Mouse (Mus musculus): Measurements from ENCODE around the gene Sema3f.

Sema3f gene

GRCm38 (mm10) chr9:107688939-107689338, 21.3 kb downstream of the Sema3f start:
- no peak for DNase-seq

DNA sequence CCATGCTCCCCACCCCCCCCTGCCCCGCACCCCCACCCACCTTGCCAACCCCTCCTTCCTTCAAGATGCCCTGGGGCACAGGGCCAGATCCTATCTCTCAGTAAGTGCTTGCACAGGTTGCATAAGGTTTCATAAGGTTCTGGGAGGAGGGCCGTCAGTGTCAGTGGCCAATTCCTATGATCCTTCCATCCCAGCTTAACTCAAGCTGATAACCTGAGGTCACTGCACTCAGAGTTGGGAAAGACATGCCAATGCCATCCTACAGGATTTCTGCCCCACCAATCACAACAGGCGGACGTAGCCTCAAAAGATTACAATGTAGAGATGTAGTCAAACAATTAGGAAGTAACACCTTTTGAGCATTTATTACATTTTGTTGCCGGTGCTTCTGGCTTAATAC, 21.9 kb downstream of the Sema3f start:
- no peak for DNase-seq

GRCm38 (mm10) chr9:107685231-107685981, 24.9 kb downstream of the Sema3f start:
- DNase-seq = no peak

DNA sequence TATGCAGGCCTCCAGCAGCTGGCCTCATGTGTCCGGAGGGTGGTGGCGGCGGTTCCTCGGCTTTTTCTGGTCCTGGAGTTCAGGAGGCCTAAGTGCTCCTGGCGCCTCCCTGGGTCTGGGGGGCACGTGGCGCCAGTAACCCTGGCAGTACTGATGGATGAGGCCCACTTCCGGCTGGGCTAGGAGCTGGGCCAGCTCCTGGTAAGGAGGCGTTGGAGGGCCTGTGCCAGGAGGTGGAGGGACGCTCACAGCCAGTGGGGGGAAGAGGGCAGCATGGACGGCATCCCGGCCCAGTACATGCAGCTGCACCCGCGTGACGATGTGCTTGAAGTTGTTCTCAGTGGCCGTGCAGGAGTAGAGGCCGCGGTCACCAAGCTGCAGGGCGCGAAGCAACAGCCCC, 27.9 kb downstream of the Sema3f start:
- no peak for DNase-seq

GRCm38 (mm10) chr9:107679501-107679900, 30.8 kb downstream of the Sema3f start, which contains the start of gene Gnat1:
TSS of gene Gnat1 (minus strand) at chr9:107679712.
- no peak for DNase-seq

DNA sequence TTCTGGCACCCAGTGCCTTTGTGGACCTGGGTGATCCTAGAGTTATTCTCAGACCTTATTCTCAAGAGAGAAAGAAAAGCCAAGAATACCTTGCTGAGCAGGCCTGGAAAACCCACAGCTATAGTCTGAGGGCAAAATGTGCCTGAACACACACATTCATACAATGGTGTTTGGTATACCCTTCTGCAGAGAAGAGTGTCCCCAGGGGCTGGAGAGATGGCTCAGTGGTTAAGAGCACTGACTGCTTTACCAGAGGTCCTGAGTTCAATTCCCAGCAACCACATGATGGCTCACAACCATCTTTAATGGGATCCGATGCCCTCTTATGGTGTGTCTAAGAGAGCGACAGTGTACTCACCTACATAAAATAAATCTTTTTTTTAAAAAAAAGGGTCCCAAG, 31.4 kb downstream of the Sema3f start:
- no peak for DNase-seq

GRCm38 (mm10) chr9:107677819-107678526, 32.3 kb downstream of the Sema3f start:
- DNase-seq = peak; percentile 73

DNA sequence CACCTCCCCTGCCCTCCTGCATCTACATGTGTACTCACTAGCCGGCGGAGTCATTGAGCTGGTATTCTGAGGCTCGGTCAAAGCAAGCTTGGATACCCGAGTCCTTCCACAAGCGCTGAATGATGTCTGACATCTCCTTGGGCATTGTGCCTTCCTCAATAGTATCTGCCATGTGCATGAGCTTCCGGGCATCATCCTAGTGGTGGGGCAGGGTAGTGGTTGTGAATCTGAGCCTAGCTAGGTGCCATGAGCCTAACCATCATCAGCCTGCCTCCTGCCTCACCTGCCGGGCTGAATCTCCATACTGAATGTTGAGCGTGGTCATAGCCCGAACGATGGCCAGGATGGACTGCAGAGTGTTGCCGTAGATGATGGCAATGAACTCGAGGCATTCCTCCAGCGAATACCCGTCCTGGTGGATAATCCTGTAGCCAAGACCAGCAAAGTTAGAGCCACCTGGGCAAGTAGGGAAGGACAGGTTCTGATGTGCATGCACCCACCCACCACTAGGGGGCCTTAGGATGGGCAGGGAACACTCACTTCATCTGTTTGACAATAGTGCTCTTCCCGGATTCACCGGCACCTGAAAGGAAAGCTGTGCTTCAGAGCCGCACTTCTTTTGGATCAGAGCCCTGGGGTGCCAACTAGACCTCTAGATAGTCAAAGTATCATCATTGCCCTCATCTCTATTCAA, 33.0 kb downstream of the Sema3f start:
- no peak for DNase-seq

- DNase-seq = no peak
Measured at GRCm38 (mm10) chr9:107676302-107676701, 34.0 kb downstream of the Sema3f start.

DNA sequence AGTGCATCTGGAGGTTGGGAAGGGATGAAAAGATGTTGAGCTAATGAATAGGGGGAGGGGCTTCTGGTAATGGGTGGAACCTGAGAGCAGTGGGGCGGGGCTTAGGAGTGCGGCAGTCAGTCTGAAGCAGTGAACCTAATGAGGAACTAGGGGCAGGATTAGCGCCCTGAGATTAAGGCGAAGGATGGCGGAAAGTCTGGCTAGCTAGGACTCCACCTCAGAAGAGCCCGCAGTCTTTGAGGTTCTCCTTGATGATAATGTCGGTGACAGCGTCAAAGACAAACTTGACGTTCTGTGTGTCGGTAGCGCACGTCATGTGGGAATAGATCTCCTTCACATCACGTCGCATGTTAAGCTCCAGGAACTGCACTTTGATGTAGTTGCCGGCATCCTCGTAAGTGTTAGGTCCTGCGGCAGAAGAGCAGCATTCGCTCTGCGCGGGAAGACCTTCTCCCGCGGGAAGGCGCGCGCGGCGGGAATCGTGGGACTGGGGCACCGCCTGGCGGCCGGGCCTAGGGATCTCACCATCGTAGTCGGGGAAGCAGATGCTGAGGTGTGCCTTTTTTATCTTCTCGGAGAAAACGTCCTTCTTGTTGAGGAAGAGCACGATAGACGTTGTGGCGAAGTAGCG, 34.5 kb downstream of the Sema3f start:
- no peak for DNase-seq

GRCm38 (mm10) chr9:107674609-107675429, 35.5 kb downstream of the Sema3f start:
- DNase-seq = no peak

DNA sequence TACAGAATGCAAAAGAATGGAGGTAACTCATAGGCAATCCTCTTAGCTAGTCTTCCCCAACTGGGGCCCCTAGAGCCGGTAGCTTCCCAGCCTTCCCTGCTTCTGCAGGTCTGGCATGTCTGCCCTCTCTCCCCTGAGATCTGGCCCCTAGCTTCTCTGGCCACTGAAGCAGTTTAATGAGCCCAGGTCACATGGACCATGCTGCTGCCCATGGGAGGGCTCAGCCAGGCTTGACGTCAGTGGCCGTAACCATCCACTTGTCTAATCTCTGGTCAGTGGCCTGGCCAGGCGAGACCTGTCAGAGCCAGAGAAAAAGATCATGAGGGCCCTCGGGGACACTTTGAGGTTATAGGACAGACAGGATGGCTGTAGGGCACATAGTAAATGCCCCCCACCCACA, 40.0 kb downstream of the Sema3f start:
- no peak for DNase-seq

- no peak for DNase-seq
Measured at GRCm38 (mm10) chr9:107669480-107669945, 40.8 kb downstream of the Sema3f start, which contains the start of gene Slc38a3. TSS of gene Slc38a3 (minus strand) at chr9:107669530.

- DNase-seq = no peak
Measured at GRCm38 (mm10) chr9:107668916-107669315, 41.4 kb downstream of the Sema3f start.

GRCm38 (mm10) chr9:107668011-107668410, 42.3 kb downstream of the Sema3f start:
- DNase-seq = no peak

DNA sequence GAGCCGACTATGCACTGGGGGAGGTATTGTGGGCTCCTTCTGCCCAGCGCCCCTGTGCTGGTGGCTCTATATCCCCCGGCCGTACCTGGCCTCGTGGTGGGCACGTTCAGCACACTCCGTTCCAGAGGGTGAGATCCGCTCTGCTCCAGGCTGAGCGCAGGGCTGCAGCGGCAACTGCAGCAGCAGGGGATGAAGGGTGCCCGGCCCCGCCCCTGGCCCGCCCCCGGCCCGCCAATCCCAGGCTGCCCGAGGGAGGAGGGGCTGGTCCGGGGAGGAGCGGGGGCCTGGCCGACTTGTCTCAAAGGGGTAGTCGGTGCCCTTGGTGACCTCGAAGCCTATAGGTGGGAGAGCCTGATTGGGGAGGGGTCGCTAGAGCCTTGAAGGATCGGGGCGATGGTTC, 43.1 kb downstream of the Sema3f start:
- no peak for DNase-seq

GRCm38 (mm10) chr9:107666751-107667205, 43.5 kb downstream of the Sema3f start:
- no peak for DNase-seq

DNA sequence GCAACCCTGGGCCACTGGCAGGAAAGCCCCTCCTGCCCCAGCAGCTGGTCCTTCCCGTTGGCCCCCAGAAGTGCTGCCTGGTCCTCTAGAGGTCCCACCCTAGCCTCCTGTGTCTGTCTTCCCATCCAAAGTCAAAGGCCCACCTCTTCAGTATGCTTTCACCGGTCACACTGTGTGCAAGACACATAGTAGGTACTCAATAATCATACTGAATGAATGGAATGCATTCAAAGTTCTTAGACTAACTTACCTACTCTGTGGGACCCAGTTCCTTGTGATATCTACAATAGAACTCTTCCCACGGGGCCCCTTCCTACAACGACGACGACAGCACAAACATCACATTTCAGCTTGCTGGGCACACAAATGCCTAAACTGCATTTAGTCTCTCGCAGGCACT, 45.0 kb downstream of the Sema3f start:
- DNase-seq = no peak

- DNase-seq = no peak
Measured at GRCm38 (mm10) chr9:107663525-107663924, 46.8 kb downstream of the Sema3f start.

- DNase-seq = no peak
Measured at GRCm38 (mm10) chr9:107662342-107662741, 47.9 kb downstream of the Sema3f start.

DNA sequence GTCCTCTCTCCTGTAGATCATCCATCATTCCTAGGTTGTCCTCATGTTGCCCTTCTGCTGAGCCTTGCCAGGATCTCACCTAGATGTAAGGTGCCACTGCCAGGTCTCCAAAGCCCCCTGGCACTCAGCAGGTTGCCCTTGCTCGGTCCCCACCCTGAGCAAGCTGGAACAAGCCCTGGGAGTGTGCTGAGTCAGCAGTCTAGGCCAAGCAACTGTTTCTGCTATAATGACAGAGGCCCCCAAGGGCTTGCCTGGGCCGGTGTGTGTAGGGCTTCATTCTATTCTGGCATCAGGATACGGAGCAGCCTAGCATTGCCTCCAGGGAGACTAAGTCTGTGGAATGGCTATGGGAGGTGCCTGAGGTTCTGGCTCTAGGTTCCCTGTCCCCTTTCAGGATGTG, 49.5 kb downstream of the Sema3f start:
- no peak for DNase-seq

GRCm38 (mm10) chr9:107659961-107660360, 50.3 kb downstream of the Sema3f start:
- DNase-seq = no peak
